Mouse (Mus musculus) CH12.LX (cell line): ENCODE results near the gene Rnf41. TPM values are rescaled to one million over a fixed set of nuclear protein-coding genes. Genes with fewer than 3 reads are reported as not detected.

Experiments used
- DNase-seq: peaks from one replicate; pipeline ENCODE4 v3.0.0-alpha.2; 2013; ENCODE audit errors: extremely low read depth
- H3K27ac ChIP-seq: 2 replicates; pipeline ENCODE4 v1.5.1; 2012; ENCODE audit warnings: low read depth, mild to moderate bottlenecking, control low read depth, moderate library complexity; ENCODE audit not compliant: insufficient read depth
- H3K27me3 ChIP-seq: replicated peaks from 2 replicates; pipeline ENCODE3; 2012; ENCODE audit warnings: inconsistent platforms
- H3K36me3 ChIP-seq, 2 experiments: replicated peaks in 1 of 2; 2 replicates each; pipeline versions ENCODE3 to v1.6.1; 2012; ENCODE audit warnings: inconsistent platforms in 1 of 2, low read length in 1 of 2, mild to moderate bottlenecking in 1 of 2, mixed read lengths in 1 of 2, moderate library complexity in 1 of 2; ENCODE audit not compliant: control insufficient read depth in 1 of 2, insufficient read depth in 1 of 2
- H3K4me1 ChIP-seq, 2 experiments: 2 replicates each; pipeline ENCODE4 v1.6.1; 2012; ENCODE audit warnings: inconsistent platforms in 1 of 2, moderate library complexity in 1 of 2; ENCODE audit not compliant: insufficient read depth in 2 of 2, control insufficient read depth in 1 of 2
- H3K4me2 ChIP-seq: 2 replicates; pipeline ENCODE4 v1.6.1; 2012; ENCODE audit warnings: low read depth, mild to moderate bottlenecking, control low read depth; ENCODE audit not compliant: poor library complexity, insufficient read depth, severe bottlenecking
- H3K4me3 ChIP-seq, 3 experiments: fragments of 150-350 bp in 1 of 3; sonication (generic) in 1 of 3; replicated peaks in 1 of 3; 2 replicates each; pipeline versions ENCODE3 to v1.5.1; 2011 to 2012; ENCODE audit warnings: low read depth in 2 of 3, low read length in 2 of 3, mild to moderate bottlenecking in 2 of 3, moderate library complexity in 2 of 3, control low read depth in 1 of 3, improper control_type of control experiment in 1 of 3, inconsistent platforms in 1 of 3, mixed read lengths in 1 of 3; ENCODE audit not compliant: poor library complexity in 1 of 3
- H3K79me2 ChIP-seq: replicated peaks from 2 replicates; pipeline ENCODE4 v1.6.1; 2012; ENCODE audit warnings: mild to moderate bottlenecking, moderate library complexity; ENCODE audit not compliant: control insufficient read depth, poor library complexity, insufficient read depth, severe bottlenecking; ENCODE audit errors: extremely low read depth
- H3K9ac ChIP-seq: 2 replicates; pipeline ENCODE4 v1.6.1; 2012; ENCODE audit warnings: low read depth, mild to moderate bottlenecking, control low read depth, moderate library complexity; ENCODE audit not compliant: insufficient read depth
- H3K9me3 ChIP-seq: replicated peaks from 2 replicates; pipeline ENCODE3; 2012; ENCODE audit warnings: low read length, inconsistent platforms, mixed read lengths
- BHLHE40 ChIP-seq: IDR thresholded peaks from 2 replicates; pipeline ENCODE4 v1.6.1; 2011; ENCODE audit warnings: mild to moderate bottlenecking, low read depth, low read length, improper control_type of control experiment
- CHD1 ChIP-seq: IDR thresholded peaks from 2 replicates; pipeline ENCODE4 v1.6.1; 2012; ENCODE audit warnings: low read depth, low read length, improper control_type of control experiment, inconsistent platforms
- CTCF ChIP-seq, 2 experiments: IDR thresholded peaks in 1 of 2; conservative IDR thresholded peaks in 1 of 2; 2 replicates each; pipeline ENCODE4 v1.5.1; 2011 to 2012; ENCODE audit warnings: low read depth in 2 of 2, low read length in 2 of 2, improper control_type of control experiment in 1 of 2, inconsistent platforms in 1 of 2, mild to moderate bottlenecking in 1 of 2, moderate library complexity in 1 of 2
- ELF1 ChIP-seq: IDR thresholded peaks from 2 replicates; pipeline ENCODE4 v1.6.1; 2014; ENCODE audit warnings: low read depth, mild to moderate bottlenecking, inconsistent platforms, low read length, improper control_type of control experiment
- ETS1 ChIP-seq: conservative IDR thresholded peaks from 2 replicates; pipeline ENCODE4 v1.6.1; 2012; ENCODE audit warnings: low read depth, mild to moderate bottlenecking, inconsistent platforms, low read length, improper control_type of control experiment, moderate library complexity
- HCFC1 ChIP-seq: IDR thresholded peaks from 2 replicates; pipeline ENCODE4 v1.6.1; 2012; ENCODE audit warnings: low read depth, mild to moderate bottlenecking, inconsistent platforms, low read length, improper control_type of control experiment
- IRF4 ChIP-seq: IDR thresholded peaks from 2 replicates; pipeline ENCODE4 v1.6.1; 2014; ENCODE audit warnings: low read depth, mild to moderate bottlenecking, inconsistent platforms, low read length, improper control_type of control experiment
- JUN ChIP-seq: IDR thresholded peaks from 2 replicates; pipeline ENCODE4 v1.6.1; 2011; ENCODE audit warnings: low read depth, mild to moderate bottlenecking, low read length, improper control_type of control experiment, moderate library complexity; ENCODE audit not compliant: insufficient read depth
- JUND ChIP-seq: conservative IDR thresholded peaks from 2 replicates; pipeline ENCODE4 v1.6.1; 2011; ENCODE audit warnings: low read depth, low read length, improper control_type of control experiment
- KAT2A ChIP-seq: IDR thresholded peaks from 2 replicates; pipeline ENCODE4 v1.6.1; 2012; ENCODE audit warnings: low read length, improper control_type of control experiment, inconsistent platforms; ENCODE audit not compliant: insufficient replicate concordance
- MAX ChIP-seq: IDR thresholded peaks from 2 replicates; pipeline ENCODE4 v1.6.1; 2011; ENCODE audit warnings: low read length, improper control_type of control experiment
- MEF2A ChIP-seq: IDR thresholded peaks from 2 replicates; pipeline ENCODE4 v1.6.1; 2014; ENCODE audit warnings: low read depth, mild to moderate bottlenecking, inconsistent platforms, low read length, improper control_type of control experiment, borderline replicate concordance
- MXI1 ChIP-seq: IDR thresholded peaks from 2 replicates; pipeline ENCODE4 v1.6.1; 2011; ENCODE audit warnings: mild to moderate bottlenecking, low read depth, low read length, improper control_type of control experiment
- MYC ChIP-seq: IDR thresholded peaks from 2 replicates; pipeline ENCODE4 v1.6.1; 2011; ENCODE audit warnings: low read depth, mild to moderate bottlenecking, improper control_type of control experiment, low read length
- NELFE ChIP-seq: IDR thresholded peaks from 2 replicates; pipeline ENCODE4 v1.6.1; 2011; ENCODE audit warnings: low read depth, low read length, improper control_type of control experiment
- NRF1 ChIP-seq: IDR thresholded peaks from 2 replicates; pipeline ENCODE4 v1.6.1; 2014; ENCODE audit warnings: low read depth, mild to moderate bottlenecking, inconsistent platforms, low read length, improper control_type of control experiment, moderate library complexity
- POLR2A ChIP-seq: IDR thresholded peaks from 2 replicates; pipeline ENCODE4 v1.6.1; 2011; ENCODE audit warnings: low read depth, mild to moderate bottlenecking, improper control_type of control experiment, low read length
- POLR2AphosphoS2 ChIP-seq: IDR thresholded peaks from 2 replicates; pipeline ENCODE4 v1.6.1; 2011; ENCODE audit warnings: low read depth, low read length, improper control_type of control experiment
- RAD21 ChIP-seq: IDR thresholded peaks from 2 replicates; pipeline ENCODE4 v1.6.1; 2011; ENCODE audit warnings: low read depth, mild to moderate bottlenecking, low read length, improper control_type of control experiment, moderate library complexity
- SMC3 ChIP-seq: IDR thresholded peaks from 2 replicates; pipeline ENCODE4 v1.6.1; 2011; ENCODE audit warnings: low read depth, low read length, improper control_type of control experiment
- ZC3H11A ChIP-seq: IDR thresholded peaks from 2 replicates; pipeline ENCODE4 v1.6.1; 2012; ENCODE audit warnings: low read depth, mild to moderate bottlenecking, inconsistent platforms, low read length, improper control_type of control experiment
- ZMIZ1 ChIP-seq: IDR thresholded peaks from 2 replicates; pipeline ENCODE4 v1.6.1; 2012; ENCODE audit warnings: low read depth, mild to moderate bottlenecking, inconsistent platforms, low read length, improper control_type of control experiment
- ZNF384 ChIP-seq: IDR thresholded peaks from 2 replicates; pipeline ENCODE4 v1.6.1; 2012; ENCODE audit warnings: low read depth, low read length, improper control_type of control experiment, inconsistent platforms
- dilution Hi-C: fragments of 300-500 bp; cut with MboI; formaldehyde crosslinking; loops from 2 replicates; pipeline ENCODE4 v1.14.3; 2020; ENCODE audit warnings: low sequenced_read_pairs; ENCODE audit not compliant: extremely low pct_unique_long_range_greater_than_20kb, extremely low pct_ligation_motif_present
- in situ Hi-C: fragments of 300-500 bp; cut with MboI; formaldehyde crosslinking; loops from 3 replicates; pipeline ENCODE4 v1.14.3; 2019; ENCODE audit warnings: low sequenced_read_pairs, low pct_ligation_motif_present, low pct_unique_long_range_greater_than_20kb, mixed read lengths
- polyA plus RNA-seq: library from polyadenylated mRNA; unstranded; fragments of >175 nt; gene quantifications from 2 replicates; pipeline ENCODE4 v1.2.1, GENCODE M21; 2012; ENCODE audit warnings: low read depth; ENCODE audit not compliant: insufficient read length
- total RNA-seq, 2 experiments: library from RNA; depleted of rRNA; stranded (reverse); fragments of 300-350 nt in 1 of 2; fragments of >200 nt in 1 of 2; gene quantifications; 2 replicates each; pipeline ENCODE4 v1.2.3; 2012 to 2014

Rnf41 gene
- total and polyA plus RNA-seq, 3 experiments = 15.3 to 19.9 (median 17.4) TPM

- no peak overlapping the region for H3K27ac ChIP-seq
- TF ChIP-seq ELF1 (no peak), SMC3 (no peak), CHD1 (no peak), ZNF384 (no peak), MXI1 (no peak), IRF4 (no peak), RAD21 (no peak), BHLHE40 (no peak), ZC3H11A (no peak), POLR2A (no peak), JUN (no peak), POLR2AphosphoS2 (no peak), JUND (no peak)
- in situ Hi-C loops = no loop called here
- peaks cover 5 to 38% of the 10 kb centered on the region in 2 experiments for H3K4me1 ChIP-seq
- DNase-seq = no peak
- H3K27me3 ChIP-seq = no peaks in the 10 kb centered on the region
- no peaks in the 10 kb centered on the region for H3K79me2 ChIP-seq
- peaks cover 54 to 86% of the 10 kb centered on the region in 2 experiments for H3K36me3 ChIP-seq
- H3K9me3 ChIP-seq = no peaks in the 10 kb centered on the region
- dilution Hi-C loops = no loop called here
- H3K9ac ChIP-seq = no peak overlapping the region
- no peak overlapping the region for H3K4me2 ChIP-seq
- H3K4me3 ChIP-seq = no peak overlapping the region
These were observed 24.9 kb downstream of the Rnf41 start for GRCm38 (mm10) chr10:128436376-128436775.

DNA sequence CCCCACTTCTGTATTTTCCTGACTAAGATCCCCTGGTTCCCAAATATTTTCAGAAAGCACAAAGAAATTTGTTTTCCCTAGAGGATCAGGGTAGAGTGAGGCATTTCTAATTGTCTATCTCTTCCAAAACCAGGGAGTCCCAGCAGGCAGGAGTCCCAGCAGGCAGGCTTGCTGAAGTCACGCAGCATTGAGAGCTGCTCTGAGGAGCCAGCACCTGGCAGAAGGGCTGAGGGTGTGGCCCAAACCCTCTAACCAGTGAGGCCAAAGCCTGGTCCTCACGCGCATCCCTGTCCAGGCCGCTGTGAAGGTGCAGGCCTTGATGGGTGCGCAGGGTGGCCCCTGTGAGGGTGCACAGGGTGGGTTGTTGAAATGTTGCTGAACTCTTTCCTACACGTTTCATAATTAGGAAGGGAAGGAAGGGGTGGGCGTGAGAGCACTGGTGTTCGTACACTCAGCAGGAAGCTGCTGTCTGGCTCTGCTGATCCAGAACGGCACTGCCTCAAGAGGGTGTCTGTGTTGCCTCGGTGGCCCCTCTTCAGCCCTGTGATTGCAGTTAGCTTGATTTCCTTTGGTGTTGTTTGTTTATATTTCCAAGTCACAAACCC is 27.3 kb downstream of the Rnf41 start:
- peaks cover 5 to 32% of the 10 kb centered on the region in 2 experiments for H3K4me1 ChIP-seq
- TF ChIP-seq MYC (no peak), RAD21 (no peak), NRF1 (no peak), NELFE (no peak), KAT2A (no peak), HCFC1 (no peak), POLR2AphosphoS2 (no peak), MEF2A (no peak), ZMIZ1 (no peak), CTCF (conservative IDR thresholded peaks at IDR 0.05 in 1 of 2, IDR thresholded peaks at IDR 0.05 in 1 of 2; ENCODE audit: low read depth in 2 of 2, low read length in 2 of 2) (no peak), MAX (no peak), IRF4 (no peak), ETS1 (no peak), MXI1 (no peak), POLR2A (no peak)
- H3K27ac ChIP-seq = no peak overlapping the region
- H3K4me2 ChIP-seq = no peak overlapping the region
- in situ Hi-C loops = no loop called here
- H3K4me3 ChIP-seq = no peak overlapping the region
- no peaks in the 10 kb centered on the region for H3K9me3 ChIP-seq
- H3K36me3 ChIP-seq = peaks cover 51 to 84% of the 10 kb centered on the region in 2 experiments
- DNase-seq = peak; percentile 35
- H3K27me3 ChIP-seq = no peaks in the 10 kb centered on the region
- no peaks in the 10 kb centered on the region for H3K79me2 ChIP-seq
- dilution Hi-C loops = no loop called here
- H3K9ac ChIP-seq = no peak overlapping the region
